Mouse (Mus musculus): ENCODE results near the gene Kcng1.

DNA sequence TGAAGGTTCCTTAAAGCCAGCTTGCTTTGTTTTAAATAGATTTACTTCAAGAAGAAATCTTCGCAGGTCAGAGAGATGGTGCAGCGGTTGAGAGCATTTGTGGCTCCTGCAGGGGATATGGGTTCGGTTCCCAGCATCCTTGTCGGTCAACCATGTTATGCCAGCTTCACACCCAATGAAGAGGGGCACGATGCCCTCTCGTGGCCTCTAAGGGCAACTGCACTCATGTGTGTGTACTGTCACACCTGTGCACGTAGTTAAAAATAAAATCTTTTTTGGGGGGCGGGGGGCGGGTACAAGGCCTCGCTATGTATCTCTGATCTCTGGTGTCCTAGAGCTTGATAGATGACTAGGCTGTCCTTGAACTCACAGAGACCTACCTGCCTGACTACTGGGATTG lies 15.0 kb upstream of the Kcng1 start:
- TF ChIP-seq POLR2A (IDR thresholded peaks at IDR 0.05; ENCODE audit: low read depth, low read length): no peak
- peak; percentile 37; the same call in 1 of the 2 replicates for TF ChIP-seq CTCF (IDR thresholded peaks at IDR 0.05; ENCODE audit: borderline replicate concordance, insufficient read depth, low read length)

All from embryonic fibroblast, embryonic 13.5 days (primary cell).